Mouse (Mus musculus) midbrain, embryonic 16.5 days (tissue): ENCODE results near the gene Pecr. TPM values are rescaled to one million over a fixed set of nuclear protein-coding genes. Genes with fewer than 3 reads are reported as not detected.
A peak's percentile ranks its signal among the peaks of the same experiment; 100 is the strongest.

ENCODE experiments used
- ATAC-seq: fragments of 200-750 bp; cut with Nextera tagmentation; 2 replicates; pipeline ENCODE4 v1.8.0; 2017; ENCODE audit warnings: moderate TSS enrichment
- H3K27ac ChIP-seq: fragments of 300-500 bp; sonication (generic); 2 replicates; pipeline ENCODE4 v1.5.1; 2014; ENCODE audit warnings: mild to moderate bottlenecking, low read length, mixed read lengths
- H3K27me3 ChIP-seq: fragments of 300-500 bp; sonication (generic); 2 replicates; pipeline ENCODE4 v1.6.1; 2014; ENCODE audit warnings: low read depth, low read length, mixed read lengths; ENCODE audit not compliant: control insufficient read depth, insufficient read depth
- H3K36me3 ChIP-seq: fragments of 300-500 bp; sonication (generic); 2 replicates; pipeline ENCODE4 v1.6.1; 2014; ENCODE audit warnings: mild to moderate bottlenecking, low read length, moderate library complexity, mixed read lengths; ENCODE audit not compliant: control insufficient read depth, insufficient read depth
- H3K4me1 ChIP-seq: fragments of 300-500 bp; sonication (generic); 2 replicates; pipeline ENCODE4 v1.6.1; 2014; ENCODE audit warnings: mild to moderate bottlenecking, low read length, mixed read lengths; ENCODE audit not compliant: control insufficient read depth, insufficient read depth
- H3K4me2 ChIP-seq: fragments of 300-500 bp; sonication (generic); 2 replicates; pipeline ENCODE4 v1.6.1; 2014; ENCODE audit warnings: mild to moderate bottlenecking, low read length, mixed read lengths
- H3K4me3 ChIP-seq: fragments of 300-500 bp; sonication (generic); 2 replicates; pipeline ENCODE4 v1.5.1; 2014; ENCODE audit warnings: low read depth, mild to moderate bottlenecking, low read length, moderate library complexity, mixed read lengths
- H3K9ac ChIP-seq: fragments of 300-500 bp; sonication (generic); 2 replicates; pipeline ENCODE4 v1.6.1; 2014; ENCODE audit warnings: low read depth, low read length, mixed read lengths
- H3K9me3 ChIP-seq: fragments of 300-500 bp; sonication (generic); replicated peaks from 2 replicates; pipeline ENCODE4 v1.6.1; 2014; ENCODE audit warnings: mild to moderate bottlenecking, low read length, mixed read lengths; ENCODE audit not compliant: control insufficient read depth, poor library complexity, severe bottlenecking
- WGBS: fragments of 180-500 bp; shearing (Covaris S2); extraction: QIAGEN DNeasy Blood & Tissue Kit; methylation state at CpG from one replicate; pipeline ENCODE4 v1.1.7; 2014; 5-methylcytosine and 5-hydroxymethylcytosine counted together
- polyA plus RNA-seq: library from polyadenylated mRNA; unstranded; fragments of >200 nt; fragmentation: Nextera tagmentation; extraction: Ambion mirVana; gene quantifications from 2 replicates; pipeline ENCODE4 v1.2.1, GENCODE M21; 2015

Gene Pecr
- polyA plus RNA-seq, 1 experiment from 2014 or later, result 8.3 TPM

- no peak overlapping the region for H3K9ac ChIP-seq
- no peaks in the 10 kb centered on the region for H3K9me3 ChIP-seq
- H3K4me1 ChIP-seq, result no peaks in the 10 kb centered on the region
- H3K27ac ChIP-seq, result no peak overlapping the region
- no peaks in the 10 kb centered on the region for H3K27me3 ChIP-seq
- H3K4me2 ChIP-seq, result no peak overlapping the region
- H3K4me3 ChIP-seq, result no peak overlapping the region
- 81% methylated on average over 2 of the region's 2 CpGs for WGBS
- H3K36me3 ChIP-seq, result no peaks in the 10 kb centered on the region
- ATAC-seq, result no peak
These were observed 65.5 kb downstream of the Pecr start for GRCm38 (mm10) chr1:72218626-72219025.

- H3K27me3 ChIP-seq, result no peaks in the 10 kb centered on the region
- H3K9me3 ChIP-seq, result no peaks in the 10 kb centered on the region
- no peak overlapping the region for H3K9ac ChIP-seq
- no peaks in the 10 kb centered on the region for H3K36me3 ChIP-seq
- H3K4me1 ChIP-seq, result peaks cover 6% of the 10 kb centered on the region; the same call in 1 of the 2 replicates
- 91% methylated on average over 7 of the region's 7 CpGs for WGBS
- H3K4me2 ChIP-seq, result no peak overlapping the region
- no peak overlapping the region for H3K27ac ChIP-seq
- H3K4me3 ChIP-seq, result no peak overlapping the region
- no peak for ATAC-seq
These were observed 67.4 kb downstream of the Pecr start for GRCm38 (mm10) chr1:72216761-72217160.

- H3K36me3 ChIP-seq, result no peaks in the 10 kb centered on the region
- H3K4me1 ChIP-seq, result peaks cover 15% of the 10 kb centered on the region
- no peak overlapping the region for H3K9ac ChIP-seq
- H3K4me3 ChIP-seq, result no peak overlapping the region
- no peak for ATAC-seq
- H3K4me2 ChIP-seq, result no peak overlapping the region
- no peak overlapping the region for H3K27ac ChIP-seq
- no peaks in the 10 kb centered on the region for H3K9me3 ChIP-seq
- WGBS, result 72% methylated on average over 4 of the region's 4 CpGs
- H3K27me3 ChIP-seq, result no peaks in the 10 kb centered on the region; the same call in 1 of the 2 replicates
These were observed 68.9 kb downstream of the Pecr start for GRCm38 (mm10) chr1:72215174-72215573.

DNA sequence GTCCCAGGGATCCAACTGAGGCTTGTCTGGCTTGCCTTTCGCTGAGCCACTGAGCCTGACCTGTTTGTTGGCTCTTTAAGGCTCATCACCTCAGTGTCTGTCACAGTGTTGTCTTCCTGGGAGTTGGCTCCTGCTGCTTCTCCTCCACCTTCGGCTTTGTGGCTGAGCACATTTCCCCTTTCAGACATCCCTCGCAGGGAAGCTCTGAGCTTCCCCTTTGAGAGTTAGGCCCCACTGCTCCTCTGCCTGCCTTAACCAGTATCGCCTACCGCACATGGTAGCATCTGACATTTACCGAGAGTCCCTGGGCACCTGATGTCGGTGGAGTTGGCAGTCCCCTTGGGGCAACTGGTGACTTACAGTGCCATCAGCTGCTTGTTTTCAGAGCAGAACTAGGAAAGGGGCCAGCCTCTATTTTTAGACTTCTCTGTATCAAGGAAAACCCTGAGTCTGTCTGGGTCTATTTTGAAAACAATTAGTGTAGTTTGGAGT lies 69.6 kb downstream of the Pecr start:
- Histone ChIP-seq H3K4me1 (peaks cover 15% of the 10 kb centered on the region), H3K9ac (no peak overlapping the region), H3K4me2 (no peak overlapping the region), H3K4me3 (no peak overlapping the region), H3K27ac (no peak overlapping the region), H3K9me3 (no peaks in the 10 kb centered on the region), H3K36me3 (no peaks in the 10 kb centered on the region), H3K27me3 (no peaks in the 10 kb centered on the region; the same call in 1 of the 2 replicates)
- WGBS, result 56% methylated on average over 7 of the region's 7 CpGs
- ATAC-seq, result no peak

- WGBS, result 83% methylated on average over 3 of the region's 3 CpGs
- Histone ChIP-seq H3K36me3 (no peaks in the 10 kb centered on the region), H3K27ac (no peak overlapping the region), H3K9ac (no peak overlapping the region), H3K4me3 (no peak overlapping the region), H3K9me3 (no peaks in the 10 kb centered on the region), H3K4me1 (peaks cover 15% of the 10 kb centered on the region), H3K4me2 (no peak overlapping the region), H3K27me3 (no peaks in the 10 kb centered on the region; the same call in 1 of the 2 replicates)
- ATAC-seq, result no peak
These were observed 70.2 kb downstream of the Pecr start for GRCm38 (mm10) chr1:72213954-72214353.

DNA sequence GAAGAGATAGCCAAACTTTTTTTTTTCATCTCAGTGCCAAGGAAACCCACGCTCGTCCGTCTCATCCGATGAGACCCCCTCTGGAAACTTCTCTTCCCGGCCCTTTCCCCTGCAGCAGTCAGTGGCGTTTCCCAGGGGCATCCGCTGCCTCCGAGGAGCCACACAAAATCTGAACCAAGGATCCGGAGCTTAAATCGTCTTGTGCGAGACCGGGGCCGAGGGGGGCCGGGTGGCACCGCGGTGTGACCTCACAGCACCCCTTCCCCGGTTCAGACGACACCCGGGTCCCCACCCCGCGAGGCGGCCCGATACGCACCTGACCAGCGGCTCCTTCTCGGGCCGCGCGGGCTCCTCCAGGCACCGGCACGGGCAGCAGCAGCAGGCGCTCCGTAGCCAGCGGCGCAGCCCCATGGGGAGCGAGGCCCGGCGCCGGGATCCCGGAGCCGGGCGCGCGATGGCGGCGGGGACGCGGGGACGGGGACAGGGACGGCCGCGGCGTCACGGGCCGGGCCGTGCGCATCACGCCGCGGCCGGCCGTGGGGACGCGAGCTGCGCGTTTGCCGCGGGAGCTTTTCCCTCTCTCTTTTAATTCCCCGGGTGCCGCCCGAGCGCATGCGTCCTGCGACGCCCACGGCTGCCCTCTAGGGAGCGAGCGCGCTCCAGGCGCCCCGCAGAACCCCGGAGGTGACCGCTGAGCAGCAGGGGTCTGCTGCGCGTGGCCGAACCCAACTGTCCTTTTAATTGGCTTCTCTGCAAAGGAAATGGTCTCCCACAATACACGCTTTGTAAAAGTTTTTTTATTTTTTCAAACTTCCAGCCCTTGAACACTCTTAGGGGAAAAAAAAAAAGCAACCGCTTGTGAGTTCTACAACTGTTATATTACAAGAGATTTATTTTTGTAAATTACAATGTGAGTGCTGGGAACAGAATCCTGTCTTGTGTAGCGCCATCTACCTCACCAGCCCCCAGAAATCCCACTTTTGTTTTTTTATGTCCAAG lies 72.1 kb downstream of the Pecr start, which contains the start of gene Mreg:
Mreg (minus strand) TSS at position 607 of the 999 bp plus-strand sequence.
- Histone ChIP-seq H3K9ac (peak within 1 kb of the TSS; percentile 85), H3K27me3 (no peaks in the 10 kb centered on the region; the same call in 1 of the 2 replicates), H3K4me2 (peak within 1 kb of the TSS; percentile 100), H3K9me3 (no peaks in the 10 kb centered on the region), H3K4me1 (peaks cover 15% of the 10 kb centered on the region), H3K36me3 (no peaks in the 10 kb centered on the region), H3K27ac (peak within 1 kb of the TSS; percentile 11; the same call in 1 of the 2 replicates), H3K4me3 (peak within 1 kb of the TSS; percentile 83)
- ATAC-seq, result peak; percentile 71
- WGBS, result under 1% methylated on average over 51 of the region's 89 CpGs

GRCm38 (mm10) chr1:72210803-72211679 lies 73.1 kb downstream of the Pecr start:
- Histone ChIP-seq H3K27me3 (no peaks in the 10 kb centered on the region; the same call in 1 of the 2 replicates), H3K4me2 (peak overlapping the region; percentile 100), H3K9ac (peak overlapping the region; percentile 85), H3K9me3 (no peaks in the 10 kb centered on the region), H3K4me3 (peak overlapping the region; percentile 83), H3K27ac (no peak overlapping the region), H3K4me1 (peaks cover 15% of the 10 kb centered on the region), H3K36me3 (no peaks in the 10 kb centered on the region)
- no peak for ATAC-seq
- WGBS, result 22% methylated on average over 17 of the region's 17 CpGs
